Mouse (Mus musculus): ENCODE data around the gene Cfap221. TPM values are rescaled to one million over a fixed set of nuclear protein-coding genes. Genes with fewer than 3 reads are reported as not detected.

Gene Cfap221
- total and polyA plus RNA-seq, 3 experiments, result not detected

GRCm38 (mm10) chr1:120030474-120030873 is 33.4 kb upstream of the Cfap221 start:
- Histone ChIP-seq H3K4me2 (ENCODE audit: insufficient read depth, low read depth, poor library complexity, severe bottlenecking) (no peak overlapping the region), H3K79me2 (replicated peaks; ENCODE audit: control insufficient read depth, extremely low read depth, insufficient read depth, poor library complexity, severe bottlenecking) (no peaks in the 10 kb centered on the region), H3K9ac (ENCODE audit: insufficient read depth, low read depth) (no peak overlapping the region), H3K4me3 (replicated peaks in 1 of 3; ENCODE audit: low read depth in 2 of 3, low read length in 2 of 3, poor library complexity in 1 of 3) (no peak overlapping the region), H3K27me3 (replicated peaks) (peaks cover 5% of the 10 kb centered on the region), H3K4me1 (ENCODE audit: control insufficient read depth in 1 of 2, insufficient read depth in 2 of 2) (peaks cover 0 to 12% of the 10 kb centered on the region in 2 experiments; a peak in 2 of 4 replicates), H3K36me3 (replicated peaks in 1 of 2; ENCODE audit: control insufficient read depth in 1 of 2, insufficient read depth in 1 of 2, low read length in 1 of 2) (no peaks in the 10 kb centered on the region), H3K9me3 (replicated peaks; ENCODE audit: low read length) (no peaks in the 10 kb centered on the region), H3K27ac (ENCODE audit: insufficient read depth, low read depth) (no peak overlapping the region)
- dilution Hi-C loops (cut with MboI; ENCODE audit: extremely low pct_ligation_motif_present, extremely low pct_unique_long_range_greater_than_20kb, low sequenced_read_pairs), result no loop called here
- no peak for DNase-seq (ENCODE audit: extremely low read depth)
- in situ Hi-C loops (cut with MboI; ENCODE audit: low pct_ligation_motif_present, low pct_unique_long_range_greater_than_20kb, low sequenced_read_pairs), result loop anchor here (5.0 kb wide), 2 partner anchors 67 to 117 kb away; no protein-coding TSS in a partner anchor
- 0 out of 2 replicates have a peak, but pooled peaks have one; percentile 63 for TF ChIP-seq UBTF (IDR thresholded peaks at IDR 0.05; ENCODE audit: low read depth, low read length)
- no peak for TF ChIP-seq MAZ (IDR thresholded peaks at IDR 0.05; ENCODE audit: low read depth, low read length)
- TF ChIP-seq TBP (conservative IDR thresholded peaks at IDR 0.05; ENCODE audit: low read depth, low read length), result peak; percentile 81

DNA sequence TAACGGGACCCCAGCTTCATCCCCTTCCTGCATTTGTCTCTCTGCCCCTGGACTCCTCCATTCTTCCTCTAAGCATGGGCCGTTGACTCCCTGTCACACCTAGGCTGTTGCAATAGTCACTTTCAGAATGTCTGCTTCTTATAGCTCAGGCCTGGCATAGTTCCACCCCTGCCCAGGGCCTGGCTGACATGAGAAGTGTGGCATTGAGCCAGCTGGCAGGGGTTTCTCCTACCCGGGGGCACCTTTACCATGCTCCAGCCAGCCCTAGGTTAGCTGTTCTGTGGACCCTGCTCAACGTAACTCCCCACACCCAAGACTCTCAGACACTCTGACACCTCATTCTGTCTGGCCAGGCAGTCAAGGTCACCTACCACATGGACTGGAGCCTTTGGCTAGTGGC is 30.7 kb upstream of the Cfap221 start:
- Histone ChIP-seq H3K4me3 (replicated peaks in 1 of 3; ENCODE audit: low read depth in 2 of 3, low read length in 2 of 3, poor library complexity in 1 of 3) (no peak overlapping the region), H3K27ac (ENCODE audit: insufficient read depth, low read depth) (no peak overlapping the region), H3K79me2 (replicated peaks; ENCODE audit: control insufficient read depth, extremely low read depth, insufficient read depth, poor library complexity, severe bottlenecking) (no peaks in the 10 kb centered on the region), H3K4me1 (ENCODE audit: control insufficient read depth in 1 of 2, insufficient read depth in 2 of 2) (peaks cover 0 to 11% of the 10 kb centered on the region in 2 experiments; a peak in 1 of 4 replicates), H3K9ac (ENCODE audit: insufficient read depth, low read depth) (no peak overlapping the region), H3K36me3 (replicated peaks in 1 of 2; ENCODE audit: control insufficient read depth in 1 of 2, insufficient read depth in 1 of 2, low read length in 1 of 2) (no peaks in the 10 kb centered on the region), H3K4me2 (ENCODE audit: insufficient read depth, low read depth, poor library complexity, severe bottlenecking) (no peak overlapping the region), H3K9me3 (replicated peaks; ENCODE audit: low read length) (no peaks in the 10 kb centered on the region), H3K27me3 (replicated peaks) (peaks cover 5% of the 10 kb centered on the region)
- dilution Hi-C loops (cut with MboI; ENCODE audit: extremely low pct_ligation_motif_present, extremely low pct_unique_long_range_greater_than_20kb, low sequenced_read_pairs), result no loop called here
- TF ChIP-seq HCFC1 (IDR thresholded peaks at IDR 0.05; ENCODE audit: low read depth, low read length) (no peak), SMC3 (IDR thresholded peaks at IDR 0.05; ENCODE audit: low read depth, low read length) (no peak), ZC3H11A (IDR thresholded peaks at IDR 0.05; ENCODE audit: low read depth, low read length) (no peak), PAX5 (IDR thresholded peaks at IDR 0.05; ENCODE audit: low read length) (no peak)
- no peak for DNase-seq (ENCODE audit: extremely low read depth)
- in situ Hi-C loops (cut with MboI; ENCODE audit: low pct_ligation_motif_present, low pct_unique_long_range_greater_than_20kb, low sequenced_read_pairs), result no loop called here

DNA sequence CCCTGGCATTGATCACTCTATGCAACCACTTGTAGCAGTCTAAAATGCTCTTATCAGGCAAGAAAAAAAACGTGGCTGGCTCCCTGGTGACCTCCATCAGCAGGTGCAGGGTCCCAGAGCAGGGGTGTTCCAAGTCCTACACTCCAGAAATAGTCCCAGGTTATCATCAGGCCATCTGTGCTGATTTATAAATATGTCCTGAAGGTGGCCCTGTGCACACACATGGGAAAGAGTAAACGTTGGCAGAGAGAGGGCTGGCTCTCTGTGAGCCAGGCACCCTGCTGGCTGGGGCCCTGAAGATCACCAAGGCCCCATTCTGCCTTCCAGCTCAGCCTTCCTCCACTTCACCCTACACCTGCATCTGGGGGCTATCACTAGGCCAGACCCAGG is 28.0 kb upstream of the Cfap221 start:
- Histone ChIP-seq H3K27ac (ENCODE audit: insufficient read depth, low read depth) (no peak overlapping the region), H3K79me2 (replicated peaks; ENCODE audit: control insufficient read depth, extremely low read depth, insufficient read depth, poor library complexity, severe bottlenecking) (no peaks in the 10 kb centered on the region), H3K4me1 (ENCODE audit: control insufficient read depth in 1 of 2, insufficient read depth in 2 of 2) (peaks cover 8 to 14% of the 10 kb centered on the region in 2 experiments; a peak in 3 of 4 replicates), H3K4me3 (replicated peaks in 1 of 3; ENCODE audit: low read depth in 2 of 3, low read length in 2 of 3, poor library complexity in 1 of 3) (no peak overlapping the region), H3K9ac (ENCODE audit: insufficient read depth, low read depth) (no peak overlapping the region), H3K9me3 (replicated peaks; ENCODE audit: low read length) (no peaks in the 10 kb centered on the region), H3K36me3 (replicated peaks in 1 of 2; ENCODE audit: control insufficient read depth in 1 of 2, insufficient read depth in 1 of 2, low read length in 1 of 2) (no peaks in the 10 kb centered on the region), H3K27me3 (replicated peaks) (no peaks in the 10 kb centered on the region), H3K4me2 (ENCODE audit: insufficient read depth, low read depth, poor library complexity, severe bottlenecking) (no peak overlapping the region)
- no peak for TF ChIP-seq GABPA (IDR thresholded peaks at IDR 0.05; ENCODE audit: insufficient replicate concordance, low read depth, low read length)
- DNase-seq (ENCODE audit: extremely low read depth), result no peak
- dilution Hi-C loops (cut with MboI; ENCODE audit: extremely low pct_ligation_motif_present, extremely low pct_unique_long_range_greater_than_20kb, low sequenced_read_pairs) (no loop called here), in situ Hi-C loops (cut with MboI; ENCODE audit: low pct_ligation_motif_present, low pct_unique_long_range_greater_than_20kb, low sequenced_read_pairs) (no loop called here)

Data from CH12.LX (cell line).